Mouse (Mus musculus): Measurements from ENCODE around the gene Clpb.

DNA sequence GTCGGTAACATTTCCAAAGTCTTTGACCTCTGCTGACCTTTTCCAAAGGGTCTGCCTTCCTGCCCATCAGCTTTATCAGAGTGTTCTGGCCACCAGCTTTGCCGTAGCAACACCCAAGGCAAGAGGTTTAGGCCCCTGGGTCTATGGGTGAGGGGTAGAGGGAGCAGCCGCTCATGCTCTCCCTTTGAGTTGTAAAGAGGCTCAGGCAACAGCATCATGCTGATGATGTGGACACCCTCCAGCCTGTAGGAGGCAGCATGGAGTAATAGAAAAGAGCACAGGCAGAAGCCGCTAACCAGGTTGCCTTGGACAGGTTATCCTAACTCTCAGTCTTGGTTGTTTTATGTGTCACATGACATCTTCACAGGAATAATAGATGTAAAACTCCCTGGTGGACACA, 61.6 kb downstream of the Clpb start:
- TF ChIP-seq EP300 (IDR thresholded peaks at IDR 0.05) (no peak), CTCF (IDR thresholded peaks at IDR 0.05) (peak; percentile 71)

All from lung, postnatal 0 days (tissue).